Mouse (Mus musculus): ENCODE measurements at regions not wholly inside any gene's neighbourhood (a gene's known extent, or its start where the extent isn't known, plus 50 kb on each side); places are given as distances from the start of the nearest gene placed in this dataset.
A peak's percentile ranks its signal among the peaks of the same experiment; 100 is the strongest.

DNA sequence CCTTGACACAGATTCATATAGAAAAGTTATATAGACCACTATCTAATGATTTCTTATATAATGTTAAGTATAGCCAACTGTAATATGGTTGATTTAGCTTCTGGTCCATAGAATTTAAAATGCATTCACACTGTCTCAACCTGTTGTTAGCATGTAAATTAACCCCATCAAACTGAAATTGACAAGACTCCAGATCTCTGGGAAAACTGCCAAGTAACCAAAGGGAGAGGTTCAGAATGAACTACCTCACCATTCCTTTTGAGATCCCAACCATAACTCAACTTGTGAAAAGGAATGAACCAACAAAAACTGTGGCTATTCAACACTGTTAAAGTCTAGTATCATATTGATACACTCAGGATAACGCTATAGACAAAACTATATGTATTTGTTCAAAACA, 162.0 kb upstream of the Hsf2 start:
- DNase-seq = no peak

- peak; percentile 10 for DNase-seq
Measured at GRCm38 (mm10) chr10:57362781-57363180, 123.4 kb upstream of the Hsf2 start.

All from retina, postnatal 1 day (tissue).